8 mouse cellular contexts compared by ENCODE assay signal in genomic region chr12:20231986-20232541, GRCm38 (mm10).
DNase-seq lines count a peak whose midpoint lies in the region; TF ChIP-seq lines count a peak whose summit lies in the region.
"Had no signal": no experiment of that assay in that cellular context is flagged by ENCODE, and none has a peak within 500 bp of the region (broad histone marks: within the 10 kb centered on the region; RNA-seq: fewer than 3 reads in every experiment).

No protein-coding gene starts in this region.

- TF ChIP-seq CTCF in kidney, adult 2 months (conservative IDR thresholded peaks at IDR 0.05; ENCODE audit: insufficient read depth, insufficient read length, low read depth, low read length), result no peak

- H3K4me3 ChIP-seq in kidney, adult 2 months (ENCODE audit: insufficient read depth, low read depth, low read length), result no peak overlapping the region
- H3K4me3 ChIP-seq: left cerebral cortex, adult 2 months had no signal

- no peaks in the 10 kb centered on the region for H3K36me3 ChIP-seq in kidney, adult 2 months (ENCODE audit: control insufficient read depth, insufficient read depth, low read length)

- no peak for TF ChIP-seq POLR2A in kidney, adult 2 months (IDR thresholded peaks at IDR 0.05; ENCODE audit: low read depth, low read length)

- H3K27ac ChIP-seq in kidney, adult 2 months (ENCODE audit: insufficient read depth, low read depth, low read length), result no peak overlapping the region
- H3K27ac ChIP-seq: left cerebral cortex, adult 2 months had no signal

- WGBS in kidney, adult 2 months, result 55% methylated on average over 14 of the region's 14 CpGs

- no peaks in the 10 kb centered on the region for H3K27me3 ChIP-seq in kidney, adult 2 months (replicated peaks; ENCODE audit: control insufficient read depth, insufficient read depth, low read length)

- DNase-seq in kidney, adult 2 months, result peak; percentile 11
- no peak for DNase-seq in kidney, postnatal 14 days
- DNase-seq in urinary bladder, postnatal 4 days (ENCODE audit: low spot score in 2 of 2), result peak; percentile 20 to 61
- DNase-seq in urinary bladder, postnatal 10 days (ENCODE audit: low spot score), result no peak
- peak; percentile 5 for DNase-seq in induced T-regulatory cell, adult 2 months (ENCODE audit: low read depth)
- no peak for DNase-seq in c-Kit-positive CD71-positive TER-119-positive erythroid progenitor cells, embryonic 14.5 days (ENCODE audit: low spot score)
- DNase-seq in left cerebral cortex, adult 8-10 months (ENCODE audit: low spot score in 2 of 2), result no peak

- H3K4me1 ChIP-seq in kidney, adult 2 months (ENCODE audit: control insufficient read depth, insufficient read depth, low read length), result no peaks in the 10 kb centered on the region

Comparison
In these comparisons a context has a peak if more than half of its experiments do, and no peak if none do; other contexts are left out.
1. DNase-seq: peak in kidney, adult 2 months (single experiment), urinary bladder, postnatal 4 days (2 of 2) and induced T-regulatory cell, adult 2 months (single experiment); none in kidney, postnatal 14 days (single experiment), urinary bladder, postnatal 10 days (single experiment), c-Kit-positive CD71-positive TER-119-positive erythroid progenitor cells, embryonic 14.5 days (single experiment) and left cerebral cortex, adult 8-10 months (0 of 2).